Mouse (Mus musculus) kidney, adult 2 months (tissue): ENCODE data around the gene Ddx19b.

Experiments used
- CTCF ChIP-seq: fragments of 200-500 bp; conservative IDR thresholded peaks from 2 replicates; pipeline ENCODE4 v1.5.1; 2011; ENCODE audit warnings: low read depth, mild to moderate bottlenecking, control low read depth, low read length, moderate library complexity, mixed read lengths; ENCODE audit not compliant: insufficient read depth, insufficient read length
- POLR2A ChIP-seq: fragments of 200-500 bp; IDR thresholded peaks from one replicate; pipeline ENCODE4 v1.6.1; 2011; ENCODE audit warnings: low read depth, low read length, control low read depth

GRCm38 (mm10) chr8:110987805-110988744 is 43.5 kb downstream of the Ddx19b start:
- TF ChIP-seq CTCF: no peak
- no peak for TF ChIP-seq POLR2A
